Mouse (Mus musculus): ENCODE results near the gene Spag17. TPM values are rescaled to one million over a fixed set of nuclear protein-coding genes. Genes with fewer than 3 reads are reported as not detected.
A peak's percentile ranks its signal among the peaks of the same experiment; 100 is the strongest.

Spag17 gene
- polyA plus RNA-seq, 1 experiment = 0.26 TPM

DNA sequence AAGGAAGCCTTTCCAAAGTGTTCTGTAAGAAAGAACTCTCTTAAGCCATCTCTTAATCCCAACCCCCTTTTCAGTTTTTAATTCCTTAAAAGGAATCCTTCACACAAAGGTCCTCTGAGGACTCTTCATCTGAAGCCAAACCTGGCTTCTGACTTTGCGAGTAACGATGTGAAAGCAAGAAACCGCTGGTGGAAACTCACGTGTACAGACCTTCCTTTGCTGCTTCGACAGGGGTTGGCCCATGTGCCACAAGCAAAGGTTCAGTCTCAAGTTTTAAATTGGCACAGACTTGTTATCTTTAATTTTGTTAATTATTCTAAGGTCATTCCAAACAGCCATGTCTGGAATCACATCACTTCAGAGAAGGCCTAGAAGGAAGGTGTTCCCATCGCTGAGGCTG, 79.1 kb downstream of the Spag17 start:
- DNase-seq (ENCODE audit: low read depth) = no peak

DNA sequence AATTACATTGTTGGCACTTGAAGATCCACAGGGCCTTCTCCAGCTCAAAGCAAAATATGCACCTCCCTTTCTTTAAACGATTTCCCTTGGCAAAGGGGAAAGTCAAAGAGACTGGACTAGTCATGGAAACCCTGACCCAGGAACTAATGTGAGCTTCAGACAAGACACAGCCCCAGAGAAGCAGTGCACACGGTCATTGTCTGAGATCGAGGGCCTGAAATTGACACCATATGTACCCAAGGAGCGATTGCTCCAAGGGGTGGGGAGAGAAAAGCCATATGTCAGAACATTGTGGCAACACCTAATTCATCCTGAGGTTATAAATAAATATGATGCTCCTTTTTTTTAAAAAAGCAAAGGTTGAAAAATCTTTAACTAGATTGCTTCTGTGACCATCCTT, 80.7 kb downstream of the Spag17 start:
- no peak for DNase-seq (ENCODE audit: low read depth)

DNA sequence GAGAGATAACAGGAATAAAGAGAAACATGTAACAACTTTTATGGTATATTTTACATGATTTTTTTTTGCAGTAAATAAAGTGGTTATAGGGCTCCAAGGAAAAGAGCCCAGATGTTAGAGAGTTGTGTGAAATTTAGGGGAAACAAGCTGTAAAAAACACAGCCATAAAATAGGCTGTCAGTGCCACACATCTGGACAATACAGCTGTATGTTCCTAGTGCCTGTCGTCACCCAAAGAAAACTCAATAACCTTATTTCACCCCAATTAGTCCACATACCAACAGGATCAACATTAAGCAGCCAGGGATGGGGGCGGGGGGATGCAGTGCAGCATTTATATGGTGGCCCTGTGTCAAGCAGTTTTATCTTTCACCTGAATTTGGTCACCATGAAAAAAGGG, 81.1 kb downstream of the Spag17 start:
- no peak for DNase-seq (ENCODE audit: low read depth)

- no peak for DNase-seq (ENCODE audit: low read depth)
Measured at GRCm38 (mm10) chr3:99970766-99971165, 85.6 kb downstream of the Spag17 start.

DNA sequence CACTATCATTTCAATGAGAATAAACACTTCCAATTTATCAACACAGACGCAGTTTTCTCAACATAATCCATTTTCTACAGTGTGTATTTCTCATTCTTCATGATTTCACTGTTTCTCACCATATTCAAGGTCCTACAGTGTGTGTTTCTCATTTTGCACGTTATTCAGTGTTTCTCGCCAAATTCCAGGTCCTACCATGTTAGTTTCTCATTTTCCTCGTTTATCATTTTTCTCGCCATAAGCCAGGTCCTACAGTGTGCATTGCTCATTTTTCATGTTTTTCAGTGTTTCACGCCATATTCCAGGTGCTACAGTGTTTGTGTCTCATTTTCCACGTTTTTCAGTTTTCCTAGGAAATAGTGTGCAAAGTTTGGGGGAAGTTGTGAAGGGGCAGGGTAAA, 95.8 kb downstream of the Spag17 start:
- no peak for DNase-seq (ENCODE audit: low read depth)

DNA sequence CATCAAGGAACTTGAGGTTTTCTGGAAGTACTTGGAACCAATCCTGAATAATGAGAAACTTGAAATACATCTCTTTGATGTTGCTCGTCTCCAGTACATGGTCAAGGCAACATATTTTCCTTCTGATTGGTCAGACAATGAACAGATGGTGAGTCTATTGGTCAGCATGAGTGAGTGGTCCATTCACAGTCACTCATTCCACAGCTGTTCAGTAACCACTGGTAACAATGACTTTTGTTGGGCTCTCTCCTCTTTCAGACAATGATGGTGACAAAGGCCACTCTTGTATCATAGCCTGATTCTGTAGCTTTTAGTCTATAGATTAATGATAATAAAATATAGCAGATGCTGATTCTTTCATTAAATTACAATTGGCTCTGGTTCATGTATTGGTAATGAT, 119.5 kb downstream of the Spag17 start:
- no peak for DNase-seq (ENCODE audit: low read depth)

DNA sequence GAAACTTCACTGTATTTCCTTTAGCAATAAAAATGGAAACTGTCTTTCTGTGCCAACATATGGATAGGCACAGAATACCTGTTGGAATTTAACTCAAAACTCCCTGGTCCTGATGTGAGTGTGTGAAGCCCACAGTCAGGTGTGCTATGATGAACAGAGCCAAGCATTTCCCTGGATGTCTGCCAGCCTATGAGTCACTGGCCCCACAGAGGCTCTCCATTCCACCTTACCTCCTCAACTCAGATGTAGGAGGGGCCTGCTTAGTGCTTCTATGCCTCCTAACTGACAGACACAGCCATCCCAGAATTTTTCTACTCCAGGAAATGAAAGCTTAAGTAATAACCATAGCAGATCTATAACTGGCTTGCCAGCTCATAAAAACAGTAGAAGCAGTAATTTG, 124.6 kb downstream of the Spag17 start:
- no peak for DNase-seq (ENCODE audit: low read depth)

DNA sequence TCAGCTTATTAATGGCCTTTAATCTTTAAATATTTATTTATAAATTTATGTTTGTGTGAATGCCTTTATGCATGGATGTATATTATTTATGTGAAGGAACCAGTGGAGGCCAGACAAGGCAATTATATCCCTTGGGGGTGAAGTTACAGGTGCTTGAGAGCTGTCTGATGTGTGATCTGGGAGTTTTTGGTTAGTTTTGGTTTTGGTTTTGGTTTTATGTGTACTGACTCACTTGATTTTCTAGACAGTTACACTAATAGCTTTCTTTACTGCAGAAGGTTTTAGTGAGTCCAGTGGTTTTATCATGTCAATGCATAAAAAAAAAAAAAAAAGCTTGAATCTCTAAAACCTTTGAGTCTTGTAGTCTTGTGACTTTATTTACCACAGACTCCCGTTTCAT, 128.9 kb downstream of the Spag17 start:
- DNase-seq (ENCODE audit: low read depth) = no peak

- no peak for DNase-seq (ENCODE audit: low read depth)
Measured at GRCm38 (mm10) chr3:100031291-100031690, 146.1 kb downstream of the Spag17 start.

DNA sequence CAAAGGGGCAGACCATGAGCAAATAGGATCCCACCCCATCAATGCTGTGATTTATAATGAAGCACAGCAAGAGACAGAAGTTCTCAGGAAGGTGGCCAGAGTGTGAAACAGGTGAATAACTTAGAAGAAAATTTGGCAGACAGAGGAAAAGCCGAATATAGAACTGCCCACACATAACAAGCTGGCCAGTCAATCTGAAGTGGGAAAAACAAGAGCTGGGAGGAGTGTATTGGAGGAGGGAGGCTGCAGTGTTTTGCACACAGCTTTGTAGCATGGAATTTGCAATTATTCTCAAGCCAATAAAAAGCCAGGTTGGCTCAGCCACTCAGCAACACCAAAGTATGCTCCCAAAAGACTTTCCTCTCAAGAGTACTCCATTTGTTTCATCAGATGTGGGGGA, 147.8 kb downstream of the Spag17 start:
- DNase-seq (ENCODE audit: low read depth) = no peak

GRCm38 (mm10) chr3:100034366-100034956, 149.3 kb downstream of the Spag17 start:
- no peak for DNase-seq (ENCODE audit: low read depth)

GRCm38 (mm10) chr3:100035097-100035496, 149.9 kb downstream of the Spag17 start:
- DNase-seq (ENCODE audit: low read depth) = no peak

- DNase-seq (ENCODE audit: low read depth) = no peak
Measured at GRCm38 (mm10) chr3:100036846-100037245, 151.6 kb downstream of the Spag17 start.

DNA sequence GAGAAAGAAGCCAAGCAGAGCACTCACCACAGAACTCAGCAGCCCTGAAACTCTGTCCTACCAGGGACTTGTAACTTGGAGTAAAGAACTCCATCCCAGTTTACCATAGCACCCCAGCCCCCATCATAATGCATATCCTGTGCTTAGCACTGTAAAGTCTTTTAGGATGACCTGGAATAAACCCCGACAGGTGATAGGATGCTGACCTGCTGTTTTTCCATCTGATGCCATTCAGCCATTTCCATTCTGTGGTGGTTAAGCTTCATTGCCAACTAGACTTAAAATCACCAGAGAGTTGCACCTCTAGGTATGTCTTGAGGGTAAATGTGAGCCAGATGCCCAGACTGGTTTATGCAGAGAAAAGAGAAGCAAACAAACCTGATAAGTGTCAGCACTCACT, 189.2 kb downstream of the Spag17 start:
- DNase-seq (ENCODE audit: low read depth) = no peak

GRCm38 (mm10) chr3:100102386-100103092, 217.3 kb downstream of the Spag17 start:
- DNase-seq (ENCODE audit: low read depth) = no peak

DNA sequence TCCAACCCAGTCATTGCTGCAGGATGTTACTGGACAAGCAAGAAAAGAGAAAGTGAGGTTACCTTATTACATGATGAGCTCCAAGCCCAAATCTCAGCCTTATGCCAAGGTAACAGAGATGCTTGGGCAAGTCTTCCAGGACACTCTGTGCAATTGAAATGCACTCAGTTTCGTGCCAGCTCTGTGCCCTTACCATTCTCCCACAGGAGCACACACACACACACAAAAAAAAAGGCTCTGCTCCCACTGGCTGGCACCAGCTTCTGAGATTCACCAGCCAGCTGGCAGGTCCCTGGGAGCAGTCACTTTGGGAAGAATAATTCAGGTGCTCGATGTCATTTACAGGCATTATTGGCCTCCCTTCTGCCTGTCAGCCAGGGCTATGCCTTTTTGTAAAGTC, 221.5 kb downstream of the Spag17 start:
- DNase-seq (ENCODE audit: low read depth) = peak; percentile 22

GRCm38 (mm10) chr3:100118681-100119080, 233.5 kb downstream of the Spag17 start:
- DNase-seq (ENCODE audit: low read depth) = no peak

- no peak for DNase-seq (ENCODE audit: low read depth)
Measured at GRCm38 (mm10) chr3:100121961-100122360, 236.8 kb downstream of the Spag17 start.

GRCm38 (mm10) chr3:100122445-100122844, 237.2 kb downstream of the Spag17 start:
- DNase-seq (ENCODE audit: low read depth) = no peak

DNA sequence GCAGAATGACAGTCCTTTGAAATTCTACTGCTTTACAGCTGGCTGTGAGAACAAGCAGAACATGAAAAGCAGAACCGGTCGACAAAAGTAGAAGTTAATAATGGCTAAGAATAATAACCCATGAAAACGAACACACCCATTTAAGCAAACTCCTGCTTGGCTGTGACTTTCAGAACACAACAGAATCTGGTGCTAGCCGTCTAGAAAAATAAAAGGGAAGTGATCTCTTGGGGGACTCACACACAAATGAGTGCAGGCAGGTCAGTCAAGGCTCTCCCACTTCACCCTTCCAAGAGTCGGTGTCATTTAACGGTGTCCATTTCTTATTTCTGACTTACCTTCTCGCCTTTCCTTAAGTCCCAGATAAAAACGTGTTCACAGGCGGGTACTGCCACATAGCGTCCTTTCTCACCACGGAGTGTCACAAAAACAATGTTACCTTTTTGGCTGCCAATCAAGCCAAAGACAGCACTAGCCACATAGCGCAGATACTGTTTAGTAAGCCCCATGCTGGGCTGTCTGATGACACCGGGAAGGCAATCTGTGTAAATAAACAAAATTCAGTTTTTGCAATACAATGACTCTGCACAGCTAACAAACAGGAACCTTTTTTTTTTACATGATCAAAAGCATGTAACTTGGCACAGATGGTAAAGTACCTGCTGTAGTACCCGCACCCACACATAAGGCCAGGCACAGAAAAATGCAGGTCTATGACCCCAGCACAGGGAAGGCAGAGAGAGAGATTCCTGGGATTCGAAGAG, 275.7 kb downstream of the Spag17 start:
- no peak for DNase-seq (ENCODE audit: low read depth)

- no peak for DNase-seq (ENCODE audit: low read depth)
Measured at GRCm38 (mm10) chr3:100161665-100162314, 276.6 kb downstream of the Spag17 start.

- peak; percentile 59 for DNase-seq (ENCODE audit: low read depth)
Measured at GRCm38 (mm10) chr3:100162315-100163105, 277.3 kb downstream of the Spag17 start, which contains the start of the genes Gdap2 and Wdr3. Gene Gdap2, plus strand, starts transcription at chr3:100162381. Gene Wdr3, minus strand, starts transcription at chr3:100162407.
